Mouse (Mus musculus): Measurements from ENCODE around the gene Kdsr.
"Not testable (repeated sequence)": the region's sequence is repeated elsewhere in the genome, so short reads cannot be mapped to it uniquely, and the experiment has no call there.

Kdsr gene

DNA sequence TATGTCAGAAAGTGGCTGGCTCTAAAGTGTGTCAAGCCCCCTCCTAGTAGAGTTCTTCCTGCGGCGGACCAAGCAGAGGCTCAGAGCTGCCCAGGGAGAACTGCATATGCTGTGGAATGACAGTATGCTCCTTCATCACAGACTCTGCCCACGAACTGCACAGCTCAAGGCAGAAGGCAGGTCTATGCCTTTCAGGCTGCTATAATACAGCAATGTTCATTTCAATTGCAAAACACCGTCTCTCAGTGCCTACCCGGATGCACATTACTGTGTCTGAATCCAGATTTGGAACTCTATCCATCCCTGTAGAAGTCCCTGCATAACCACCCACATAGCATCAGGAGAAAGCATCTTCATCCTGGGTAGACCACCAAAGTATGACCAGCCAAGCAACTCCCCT, 19.7 kb downstream of the Kdsr start:
- DNase-seq (ENCODE audit: low read depth, low spot score), result no peak

- peak; percentile 64 for DNase-seq (ENCODE audit: low read depth, low spot score)
These were observed 21.4 kb downstream of the Kdsr start for GRCm38 (mm10) chr1:106738092-106738491.

- DNase-seq (ENCODE audit: low read depth, low spot score), result no peak
These were observed 23.3 kb downstream of the Kdsr start for GRCm38 (mm10) chr1:106736211-106736610.

DNA sequence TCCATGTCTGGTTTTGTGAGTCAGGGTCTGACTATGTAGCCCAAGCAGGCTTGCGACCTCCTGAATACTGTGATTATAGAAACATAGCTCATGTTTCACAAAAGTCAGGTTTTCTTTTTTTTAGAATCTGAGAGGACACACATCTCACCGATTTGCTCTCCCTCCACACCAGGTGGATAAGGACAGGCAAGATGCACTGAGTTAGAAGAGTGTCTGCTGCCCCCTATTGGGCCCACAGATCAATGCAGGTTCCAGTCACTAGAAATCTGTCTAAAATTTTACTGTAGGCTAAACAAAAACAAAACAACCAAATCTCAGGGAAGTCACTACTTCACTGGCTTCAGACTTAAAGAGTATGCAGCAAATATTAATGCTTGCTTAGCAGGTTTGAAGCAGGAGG, 23.9 kb downstream of the Kdsr start:
- DNase-seq (ENCODE audit: low read depth, low spot score), result peak; percentile 65

- peak; percentile 38 for DNase-seq (ENCODE audit: low read depth, low spot score)
These were observed 37.5 kb downstream of the Kdsr start for GRCm38 (mm10) chr1:106722061-106722460.

DNA sequence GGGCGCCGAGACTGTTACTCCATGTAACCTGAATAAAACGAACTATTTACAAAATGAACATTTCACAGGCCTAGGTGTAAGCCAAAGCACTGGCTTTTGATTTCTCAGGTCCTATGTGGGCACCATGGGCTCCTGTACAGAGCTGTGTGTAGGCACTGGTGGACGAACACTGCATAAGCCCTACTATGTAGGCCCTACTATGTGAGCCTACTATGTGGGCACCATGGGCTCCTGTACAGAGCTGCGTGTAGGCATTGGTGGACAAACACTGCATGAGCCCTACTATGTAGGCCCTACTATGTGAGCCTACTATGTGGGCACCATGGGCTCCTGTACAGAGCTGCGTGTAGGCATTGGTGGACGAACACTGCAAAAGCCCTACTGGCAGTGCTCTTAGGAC, 41.8 kb downstream of the Kdsr start:
- not testable (repeated sequence) for DNase-seq (ENCODE audit: low read depth, low spot score)

DNA sequence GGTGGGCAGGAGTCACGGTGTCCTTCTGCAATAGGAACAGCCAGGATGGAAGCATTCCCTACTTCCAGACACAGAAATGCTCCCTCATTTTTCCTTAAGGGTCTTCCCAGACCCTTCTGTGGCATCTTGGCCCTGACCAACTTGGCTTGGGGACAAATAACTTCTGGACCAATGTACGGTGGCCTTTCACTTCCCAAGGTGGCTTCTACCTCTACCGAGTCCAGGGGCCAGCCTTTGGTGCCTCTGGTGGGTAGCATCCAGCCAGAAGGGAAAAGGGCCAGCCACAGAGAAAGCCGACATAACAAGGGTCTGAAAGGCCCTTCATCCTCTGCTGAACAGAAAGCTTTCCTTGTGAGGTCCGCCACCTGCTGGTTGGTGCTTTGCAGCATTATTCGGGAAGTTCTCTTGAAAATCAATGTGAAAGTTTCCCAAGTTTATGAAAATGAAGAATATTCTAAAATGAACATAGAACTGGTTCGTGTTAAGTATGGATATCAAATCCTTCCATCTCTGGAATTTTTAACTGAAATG, 42.4 kb downstream of the Kdsr start:
- DNase-seq (ENCODE audit: low read depth, low spot score), result peak; percentile 51

DNA sequence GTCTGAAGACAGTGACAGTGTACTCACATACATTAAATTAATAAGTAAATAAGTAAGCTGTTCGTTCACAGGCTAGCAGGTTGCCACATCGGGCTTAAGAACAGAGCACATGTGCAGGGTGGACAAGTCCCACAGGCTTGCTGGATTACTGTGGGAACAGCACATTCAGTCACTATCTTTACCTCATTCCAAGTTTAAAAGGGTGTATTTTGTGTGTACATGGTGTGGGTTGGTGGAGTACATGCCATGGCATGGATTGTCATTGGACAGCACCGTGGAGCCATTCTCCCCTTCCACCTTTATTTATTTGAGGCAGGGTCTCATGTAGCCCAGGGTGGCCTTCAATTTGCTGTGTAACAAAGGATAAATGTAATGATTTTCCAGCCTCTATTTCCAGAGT, 43.4 kb downstream of the Kdsr start:
- DNase-seq (ENCODE audit: low read depth, low spot score), result no peak

DNA sequence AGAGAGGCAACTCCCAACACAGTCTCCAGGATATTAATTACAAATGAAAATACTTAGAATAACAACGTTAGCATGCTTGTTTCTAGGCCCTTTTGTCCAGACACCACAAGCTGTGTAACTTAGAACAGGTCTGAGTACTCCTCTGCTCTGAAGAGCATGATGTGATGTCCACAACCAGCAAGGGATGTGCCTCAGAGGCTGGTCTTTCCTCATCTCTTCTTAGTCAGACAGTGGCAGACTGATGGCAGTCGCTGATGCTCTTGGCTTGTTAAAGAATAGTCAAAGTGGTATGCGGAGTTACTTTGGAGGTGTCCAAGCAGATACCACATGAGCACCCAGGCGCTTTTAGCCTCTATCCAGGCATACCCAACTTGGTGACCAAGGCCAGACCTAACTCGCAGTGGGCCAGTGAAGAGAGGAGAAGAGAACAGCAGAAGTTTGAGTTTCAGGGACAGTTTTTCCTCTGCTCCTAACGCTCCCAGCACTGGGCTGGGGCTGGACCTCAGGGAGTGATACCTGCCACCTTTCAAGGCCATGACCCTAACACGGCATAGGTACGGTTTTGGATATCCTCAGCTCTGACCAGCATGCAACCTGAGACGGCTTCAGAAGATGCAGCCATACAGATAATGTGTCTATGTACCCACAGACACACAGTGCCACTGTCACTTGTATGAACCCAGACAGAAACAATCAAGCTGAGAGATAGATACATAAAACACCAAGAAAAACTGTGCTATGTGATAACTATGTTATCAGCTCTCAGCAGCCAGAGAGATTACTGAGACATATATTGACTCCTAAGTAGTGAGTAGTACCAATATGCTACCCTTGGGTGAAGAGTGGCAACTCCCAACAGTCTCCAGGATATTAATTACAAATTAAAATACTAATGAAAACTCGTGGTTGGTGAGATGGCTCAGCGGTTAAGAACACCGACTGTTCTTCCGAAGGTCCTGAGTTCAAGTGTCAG, 44.1 kb downstream of the Kdsr start:
- no peak for DNase-seq (ENCODE audit: low read depth, low spot score)

DNA sequence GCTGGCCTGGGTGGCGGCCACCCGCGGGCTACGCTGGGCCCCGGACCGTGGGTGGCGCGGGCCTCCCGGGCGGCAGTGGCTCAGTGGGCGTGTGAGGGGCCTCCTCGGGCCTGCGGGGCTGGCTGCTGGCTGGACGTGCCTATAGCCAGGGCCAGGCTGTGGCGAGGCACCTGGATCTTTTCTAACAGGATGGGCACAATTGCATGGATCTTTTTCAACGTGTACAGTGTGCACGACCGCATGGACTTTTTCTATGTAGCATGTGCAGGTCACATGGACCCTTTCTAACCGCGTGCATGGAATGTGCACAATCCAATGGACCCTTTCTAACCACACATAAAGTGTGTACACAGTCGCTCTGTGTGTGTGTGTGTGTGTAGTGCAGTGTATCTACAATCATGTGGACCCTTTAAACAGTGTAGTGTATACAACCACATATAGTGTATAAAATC, 45.0 kb downstream of the Kdsr start:
- no peak for DNase-seq (ENCODE audit: low read depth, low spot score)

DNA sequence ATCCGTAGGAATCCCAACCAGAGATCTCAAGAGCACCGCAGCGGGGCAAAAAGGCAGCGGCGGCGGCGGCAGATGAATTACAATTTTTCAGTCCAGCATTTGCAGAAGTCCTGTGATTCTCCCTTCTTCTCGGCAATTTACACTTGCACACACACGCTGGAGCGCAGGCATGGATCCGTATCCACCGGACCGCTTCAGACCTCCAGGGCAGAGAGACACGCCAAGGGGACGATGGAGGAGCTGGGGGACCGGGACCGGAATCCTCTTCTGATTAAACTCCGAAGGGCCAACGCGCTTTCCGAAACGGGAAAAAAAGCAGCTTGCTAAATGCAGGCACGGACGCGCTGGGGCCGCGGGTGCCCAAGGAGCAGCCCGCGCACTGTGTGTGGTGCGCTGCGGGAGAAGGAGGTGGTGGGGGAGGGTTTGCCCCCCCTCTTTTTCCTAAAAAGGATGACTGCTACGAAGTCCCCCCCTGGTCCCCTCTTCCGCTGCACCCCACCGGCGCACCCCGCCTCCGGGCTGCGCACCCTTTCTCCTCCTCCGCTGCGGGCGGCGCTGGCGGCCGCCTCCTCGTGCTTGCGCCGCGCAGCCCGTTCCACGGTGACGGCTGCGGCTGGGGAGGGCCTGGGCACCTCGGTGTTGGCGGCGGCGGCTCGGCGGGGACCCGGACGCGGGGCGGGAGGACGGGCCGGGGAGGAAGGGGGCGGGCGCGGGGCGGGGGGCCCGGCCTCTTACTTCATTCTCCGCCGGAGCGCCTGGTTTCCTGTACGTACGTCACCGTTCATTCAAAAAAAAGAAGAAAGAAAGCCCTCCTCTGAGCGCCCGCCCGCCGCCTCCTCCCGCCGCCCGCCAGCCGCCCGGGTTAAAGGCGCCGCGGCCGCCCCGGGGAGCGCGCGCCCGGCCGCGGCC, 45.7 kb downstream of the Kdsr start, which contains the start of gene Bcl2:
Gene Bcl2, minus strand, starts transcription at position 654 of the 909 bp plus-strand sequence.
- DNase-seq (ENCODE audit: low read depth, low spot score), result peak; percentile 35

DNA sequence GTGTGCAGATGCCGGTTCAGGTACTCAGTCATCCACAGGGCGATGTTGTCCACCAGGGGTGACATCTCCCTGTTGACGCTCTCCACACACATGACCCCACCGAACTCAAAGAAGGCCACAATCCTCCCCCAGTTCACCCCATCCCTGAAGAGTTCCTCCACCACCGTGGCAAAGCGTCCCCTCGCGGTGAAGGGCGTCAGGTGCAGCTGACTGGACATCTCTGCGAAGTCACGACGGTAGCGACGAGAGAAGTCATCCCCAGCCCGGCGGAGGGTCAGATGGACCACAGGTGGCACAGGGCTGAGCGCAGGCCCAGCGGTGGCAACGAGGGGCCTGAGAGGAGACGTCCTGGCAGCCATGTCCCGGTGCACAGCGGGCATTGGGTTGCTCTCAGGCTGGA, 47.2 kb downstream of the Kdsr start:
- peak; percentile 36 for DNase-seq (ENCODE audit: low read depth, low spot score)

DNA sequence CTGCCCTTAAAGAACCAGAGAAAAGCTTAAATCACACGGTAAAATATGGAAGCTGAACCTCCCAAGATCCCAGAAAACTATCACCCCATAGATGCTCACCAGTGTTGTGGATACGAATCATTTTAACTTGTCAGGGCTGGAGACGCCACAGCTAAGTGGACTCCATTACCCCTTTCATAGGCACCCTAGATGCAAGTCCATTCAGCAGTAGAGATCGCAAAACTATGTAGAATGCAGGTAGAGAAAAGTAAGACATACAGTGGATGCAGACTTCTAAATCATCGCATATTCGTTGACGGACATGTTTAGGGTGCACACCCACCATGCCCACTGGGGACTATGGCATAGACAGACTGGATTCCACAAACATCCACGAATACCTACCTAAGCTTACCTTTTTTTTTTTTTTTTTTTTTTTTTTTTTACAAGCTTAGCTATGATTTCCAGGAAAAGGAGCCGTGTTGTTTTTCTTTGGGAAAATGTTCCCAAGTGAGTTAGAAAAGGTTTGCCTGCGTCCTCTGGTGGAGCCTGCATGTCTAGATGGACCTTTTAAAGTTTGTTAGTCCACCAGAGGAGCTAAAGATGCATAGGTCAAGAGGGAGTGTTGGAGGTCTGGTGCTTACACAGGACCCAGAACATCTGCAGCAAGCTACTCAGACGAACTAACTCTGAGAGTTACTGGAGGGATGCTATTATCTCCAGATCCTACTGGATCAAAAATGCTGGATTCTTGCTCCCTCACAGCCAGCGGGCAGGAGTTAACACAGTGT, 48.0 kb downstream of the Kdsr start:
- DNase-seq (ENCODE audit: low read depth, low spot score), result no peak

- DNase-seq (ENCODE audit: low read depth, low spot score), result no peak
These were observed 49.3 kb downstream of the Kdsr start for GRCm38 (mm10) chr1:106710202-106710601.

GRCm38 (mm10) chr1:106707036-106707880, 52.3 kb downstream of the Kdsr start:
- DNase-seq (ENCODE audit: low read depth, low spot score), result no peak

DNA sequence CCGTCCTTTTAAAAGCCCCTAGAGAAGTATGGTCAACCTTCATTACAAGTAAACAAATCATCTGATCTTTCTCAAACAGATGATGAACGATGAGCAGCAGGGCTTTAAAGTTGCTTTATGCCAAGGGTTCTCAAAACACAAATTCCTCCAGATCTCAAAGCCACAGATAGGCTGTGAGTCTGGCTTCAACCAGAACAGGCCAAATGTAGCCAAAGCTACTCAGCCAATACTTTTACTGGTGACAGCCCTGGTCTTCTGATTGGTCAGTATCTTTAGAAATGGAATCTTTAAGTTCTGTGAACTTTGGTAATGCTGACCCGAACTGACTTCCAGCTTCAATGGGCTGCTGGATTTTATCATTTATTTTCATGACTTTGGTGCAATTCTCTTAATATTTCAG, 56.3 kb downstream of the Kdsr start:
- no peak for DNase-seq (ENCODE audit: low read depth, low spot score)

DNA sequence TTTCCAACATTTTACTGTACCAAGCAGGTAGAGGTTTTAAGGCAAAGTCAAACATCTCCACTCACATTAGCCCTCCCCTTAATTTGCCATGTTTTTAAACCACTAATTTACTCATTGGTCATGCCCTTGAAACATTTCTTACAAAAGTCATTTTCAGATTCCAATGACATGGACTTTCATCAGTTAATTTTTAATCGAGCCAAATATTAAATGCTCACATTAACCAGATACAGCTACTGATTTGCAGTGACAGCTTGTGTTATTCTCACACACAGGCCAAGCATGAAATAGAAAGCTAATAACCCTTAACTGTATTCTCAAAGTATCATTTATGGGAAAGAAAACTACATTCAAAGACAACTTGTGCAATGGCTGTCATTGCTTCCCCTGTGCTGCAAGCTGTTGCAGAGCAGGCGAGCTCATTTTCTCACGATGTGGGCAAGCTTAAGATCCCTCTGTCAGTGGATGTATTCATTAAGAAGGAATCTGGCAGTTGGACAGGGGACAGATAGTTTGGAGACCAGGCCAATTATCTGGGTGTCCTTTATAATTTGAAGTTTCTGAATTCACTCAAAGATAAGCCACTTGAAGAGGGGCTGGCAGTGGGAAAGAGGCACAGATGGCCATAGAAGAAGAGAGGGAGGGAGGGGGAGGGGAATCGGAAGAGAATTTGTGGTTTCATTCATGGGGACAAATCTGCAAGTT, 56.9 kb downstream of the Kdsr start:
- DNase-seq (ENCODE audit: low read depth, low spot score), result no peak

- DNase-seq (ENCODE audit: low read depth, low spot score), result no peak
These were observed 58.9 kb downstream of the Kdsr start for GRCm38 (mm10) chr1:106700520-106701114.

DNA sequence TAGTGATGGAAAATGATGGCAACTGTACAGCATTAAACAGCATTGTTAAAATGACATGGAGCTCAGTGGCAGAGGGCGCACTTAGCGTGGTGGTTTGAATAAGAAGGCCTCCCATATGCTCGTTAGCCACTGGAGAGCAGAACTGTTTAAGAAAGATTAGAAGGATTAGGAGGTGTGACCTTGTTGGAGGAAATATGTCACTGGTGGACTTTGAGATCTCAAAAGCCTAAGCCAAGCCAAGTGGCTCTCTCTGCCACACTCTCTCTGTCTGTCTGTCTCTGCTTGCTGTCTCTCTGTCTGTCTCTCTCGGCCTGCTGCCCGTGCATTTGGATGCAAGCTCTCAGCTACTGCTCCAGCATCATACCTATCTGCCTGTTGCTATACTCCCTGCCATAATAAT, 63.1 kb downstream of the Kdsr start:
- DNase-seq (ENCODE audit: low read depth, low spot score), result no peak

Measured in ES-CJ7 (cell line).